Mouse (Mus musculus) limb, embryonic 12.5 days (tissue): ENCODE measurements around the gene Abcb4. TPM values are rescaled to one million over a fixed set of nuclear protein-coding genes. Genes with fewer than 3 reads are reported as not detected.
"Not testable (repeated sequence)": the region's sequence is repeated elsewhere in the genome, so short reads cannot be mapped to it uniquely, and the experiment has no call there.

Experiments
- ATAC-seq: fragments of 200-750 bp; cut with Nextera tagmentation; 2 replicates; pipeline ENCODE4 v1.8.0; 2017; ENCODE audit warnings: low read depth, moderate TSS enrichment; ENCODE audit not compliant: insufficient number of reproducible peaks, insufficient read depth, low FRiP score, low TSS enrichment
- H3K27ac ChIP-seq: fragments of 300-500 bp; sonication (generic); 2 replicates; pipeline ENCODE4 v1.5.1; 2016; ENCODE audit warnings: mild to moderate bottlenecking, moderate library complexity
- H3K27me3 ChIP-seq: fragments of 300-500 bp; sonication (generic); 2 replicates; pipeline ENCODE4 v1.6.1; 2016; ENCODE audit warnings: mild to moderate bottlenecking, moderate library complexity
- H3K36me3 ChIP-seq: fragments of 300-500 bp; sonication (generic); 2 replicates; pipeline ENCODE4 v1.6.1; 2016; ENCODE audit warnings: mild to moderate bottlenecking, moderate library complexity
- H3K4me1 ChIP-seq: fragments of 300-500 bp; sonication (generic); replicated peaks from 2 replicates; pipeline ENCODE4 v1.6.1; 2016
- H3K4me2 ChIP-seq: fragments of 300-500 bp; sonication (generic); 2 replicates; pipeline ENCODE4 v1.6.1; 2016; ENCODE audit warnings: mild to moderate bottlenecking, moderate library complexity
- H3K4me3 ChIP-seq: fragments of 300-500 bp; sonication (generic); replicated peaks from 2 replicates; pipeline ENCODE4 v1.5.1; 2016; ENCODE audit warnings: mild to moderate bottlenecking
- H3K9ac ChIP-seq: fragments of 300-500 bp; sonication (generic); replicated peaks from 2 replicates; pipeline ENCODE4 v1.6.1; 2016; ENCODE audit warnings: mild to moderate bottlenecking, moderate library complexity
- H3K9me3 ChIP-seq: fragments of 300-500 bp; sonication (generic); 2 replicates; pipeline ENCODE4 v1.6.1; 2016; ENCODE audit warnings: mild to moderate bottlenecking, moderate library complexity
- WGBS: fragments of 180-500 bp; shearing (Covaris S2); methylation state at CpG from one replicate; pipeline ENCODE4 v1.1.7; 2016; 5-methylcytosine and 5-hydroxymethylcytosine counted together
- polyA plus RNA-seq: library from polyadenylated mRNA; unstranded; fragments of >200 nt; fragmentation: Nextera tagmentation; extraction: Ambion mirVana; gene quantifications from 2 replicates; pipeline ENCODE4 v1.2.1, GENCODE M21; 2016

The Abcb4 gene
- polyA plus RNA-seq, result 0.60 and 0.83 TPM in 2 replicates

- H3K36me3 ChIP-seq, result no peaks in the 10 kb centered on the region
- no peak within 1 kb of the TSS for H3K27ac ChIP-seq
- peaks cover 9% of the 10 kb centered on the region for H3K4me1 ChIP-seq
- H3K4me2 ChIP-seq, result peak within 1 kb of the TSS; percentile 96
- H3K27me3 ChIP-seq, result peaks cover 39% of the 10 kb centered on the region
- H3K9ac ChIP-seq, result peak within 1 kb of the TSS; percentile 58
- peak; percentile 81 for ATAC-seq
- peak within 1 kb of the TSS; percentile 63 for H3K4me3 ChIP-seq
- WGBS, result under 1% methylated on average over 65 of the region's 65 CpGs
- 0 out of 2 replicates have a peak, but pooled peaks cover 4% of the 10 kb centered on the region for H3K9me3 ChIP-seq
These were observed at the start of gene Abcb4 for GRCm38 (mm10) chr5:8893300-8894103. Gene Abcb4 (plus strand): TSS chr5:8893717.

- not testable (repeated sequence) for H3K4me2 ChIP-seq, H3K27ac ChIP-seq, ATAC-seq, H3K4me1 ChIP-seq, H3K36me3 ChIP-seq, H3K9ac ChIP-seq, H3K27me3 ChIP-seq, H3K4me3 ChIP-seq, H3K9me3 ChIP-seq
- WGBS, result 88% methylated on average over 8 of the region's 9 CpGs
These were observed 44.6 kb upstream of the Abcb4 start for GRCm38 (mm10) chr5:8848607-8849575.

GRCm38 (mm10) chr5:8850851-8851250 lies 42.7 kb upstream of the Abcb4 start:
- no peak overlapping the region for H3K4me3 ChIP-seq
- H3K4me1 ChIP-seq, result no peaks in the 10 kb centered on the region
- H3K27me3 ChIP-seq, result no peaks in the 10 kb centered on the region
- no peak for ATAC-seq
- H3K27ac ChIP-seq, result no peak overlapping the region
- whole genome bisulfite sequencing, result 69% methylated on average over 4 of the region's 4 CpGs
- H3K36me3 ChIP-seq, result no peaks in the 10 kb centered on the region
- H3K9ac ChIP-seq, result no peak overlapping the region
- no peaks in the 10 kb centered on the region for H3K9me3 ChIP-seq
- H3K4me2 ChIP-seq, result no peak overlapping the region

GRCm38 (mm10) chr5:8857201-8857600 lies 36.3 kb upstream of the Abcb4 start:
- Histone ChIP-seq H3K4me2 (no peak overlapping the region), H3K27me3 (no peaks in the 10 kb centered on the region), H3K4me3 (no peak overlapping the region), H3K27ac (no peak overlapping the region), H3K9me3 (no peaks in the 10 kb centered on the region), H3K36me3 (no peaks in the 10 kb centered on the region), H3K9ac (no peak overlapping the region), H3K4me1 (no peaks in the 10 kb centered on the region)
- WGBS, result 80% methylated on average over 6 of the region's 6 CpGs
- ATAC-seq, result no peak

- Histone ChIP-seq H3K4me1 (no peaks in the 10 kb centered on the region), H3K9me3 (no peaks in the 10 kb centered on the region), H3K4me2 (no peak overlapping the region), H3K36me3 (no peaks in the 10 kb centered on the region), H3K27me3 (no peaks in the 10 kb centered on the region), H3K27ac (no peak overlapping the region), H3K9ac (no peak overlapping the region), H3K4me3 (no peak overlapping the region)
- ATAC-seq, result no peak
- 70% methylated on average over 1 of the region's 1 CpGs for WGBS
These were observed 31.7 kb upstream of the Abcb4 start for GRCm38 (mm10) chr5:8861811-8862210.

GRCm38 (mm10) chr5:8863580-8864337 lies 29.8 kb upstream of the Abcb4 start:
- Histone ChIP-seq H3K9ac (no peak overlapping the region), H3K36me3 (no peaks in the 10 kb centered on the region), H3K27me3 (no peaks in the 10 kb centered on the region), H3K4me3 (no peak overlapping the region), H3K4me1 (no peaks in the 10 kb centered on the region), H3K9me3 (no peaks in the 10 kb centered on the region), H3K27ac (no peak overlapping the region), H3K4me2 (no peak overlapping the region)
- ATAC-seq, result no peak
- 60% methylated on average over 14 of the region's 14 CpGs for WGBS

GRCm38 (mm10) chr5:8865630-8866029 lies 27.9 kb upstream of the Abcb4 start:
- H3K36me3 ChIP-seq, H3K4me2 ChIP-seq, H3K4me3 ChIP-seq, H3K27ac ChIP-seq, H3K9me3 ChIP-seq, H3K4me1 ChIP-seq, H3K9ac ChIP-seq, H3K27me3 ChIP-seq, ATAC-seq: not testable (repeated sequence)
- 93% methylated on average over 11 of the region's 11 CpGs for WGBS

- no peaks in the 10 kb centered on the region for H3K9me3 ChIP-seq
- 64% methylated on average over 5 of the region's 5 CpGs for WGBS
- no peak overlapping the region for H3K4me3 ChIP-seq
- no peaks in the 10 kb centered on the region for H3K4me1 ChIP-seq
- H3K36me3 ChIP-seq, result no peaks in the 10 kb centered on the region
- no peak for ATAC-seq
- no peak overlapping the region for H3K9ac ChIP-seq
- H3K27me3 ChIP-seq, result no peaks in the 10 kb centered on the region
- no peak overlapping the region for H3K27ac ChIP-seq
- H3K4me2 ChIP-seq, result no peak overlapping the region
These were observed 27.2 kb upstream of the Abcb4 start for GRCm38 (mm10) chr5:8866366-8866765.

GRCm38 (mm10) chr5:8868019-8868418 lies 25.5 kb upstream of the Abcb4 start:
- H3K36me3 ChIP-seq, result no peaks in the 10 kb centered on the region
- H3K4me1 ChIP-seq, result no peaks in the 10 kb centered on the region
- H3K9me3 ChIP-seq, result no peaks in the 10 kb centered on the region
- no peak overlapping the region for H3K27ac ChIP-seq
- H3K4me2 ChIP-seq, result no peak overlapping the region
- no peak overlapping the region for H3K9ac ChIP-seq
- WGBS, result 5% methylated on average over 1 of the region's 1 CpGs
- H3K4me3 ChIP-seq, result no peak overlapping the region
- no peak for ATAC-seq
- no peaks in the 10 kb centered on the region for H3K27me3 ChIP-seq

- Histone ChIP-seq H3K4me1 (no peaks in the 10 kb centered on the region), H3K36me3 (no peaks in the 10 kb centered on the region), H3K4me2 (no peak overlapping the region), H3K27ac (no peak overlapping the region), H3K4me3 (no peak overlapping the region), H3K27me3 (no peaks in the 10 kb centered on the region), H3K9ac (no peak overlapping the region), H3K9me3 (no peaks in the 10 kb centered on the region)
- 85% methylated on average over 6 of the region's 6 CpGs for WGBS
- no peak for ATAC-seq
These were observed 20.3 kb upstream of the Abcb4 start for GRCm38 (mm10) chr5:8872979-8873915.
